Mouse (Mus musculus) spleen, postnatal 4 days (tissue): ENCODE measurements at regions not wholly inside any gene's neighbourhood (a gene's known extent, or its start where the extent isn't known, plus 50 kb on each side); places are given as distances from the start of the nearest gene placed in this dataset.

ENCODE experiments used
- DNase-seq, 2 experiments: peaks; one replicate each; pipeline ENCODE4 v3.0.0; 2022; ENCODE audit warnings: low spot score in 2 of 2

GRCm38 (mm10) chr17:85758581-85759098 lies 70.6 kb upstream of the Six2 start:
- DNase-seq, result no peak

- DNase-seq, result no peak
These were observed 69.6 kb upstream of the Six2 start for GRCm38 (mm10) chr17:85757647-85758046.

DNA sequence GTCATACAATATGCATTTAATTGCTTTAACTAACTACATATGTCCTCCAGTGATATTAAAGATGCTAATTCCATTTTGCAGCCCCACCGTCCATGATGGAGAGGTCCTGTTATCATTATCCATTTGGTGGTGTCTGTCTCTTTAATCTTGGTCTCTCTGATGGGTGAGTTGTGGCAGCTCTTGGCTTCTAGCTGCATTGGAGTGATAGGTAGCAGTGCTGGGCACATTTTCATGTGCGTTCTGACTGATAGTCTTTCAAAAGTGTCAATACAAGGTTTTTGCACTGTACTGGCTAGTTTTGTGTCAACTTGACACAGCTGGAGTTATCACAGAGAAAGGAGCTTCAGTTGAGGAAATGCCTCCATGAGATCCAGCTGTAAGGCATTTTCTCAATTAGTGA lies 67.5 kb upstream of the Six2 start:
- no peak for DNase-seq

DNA sequence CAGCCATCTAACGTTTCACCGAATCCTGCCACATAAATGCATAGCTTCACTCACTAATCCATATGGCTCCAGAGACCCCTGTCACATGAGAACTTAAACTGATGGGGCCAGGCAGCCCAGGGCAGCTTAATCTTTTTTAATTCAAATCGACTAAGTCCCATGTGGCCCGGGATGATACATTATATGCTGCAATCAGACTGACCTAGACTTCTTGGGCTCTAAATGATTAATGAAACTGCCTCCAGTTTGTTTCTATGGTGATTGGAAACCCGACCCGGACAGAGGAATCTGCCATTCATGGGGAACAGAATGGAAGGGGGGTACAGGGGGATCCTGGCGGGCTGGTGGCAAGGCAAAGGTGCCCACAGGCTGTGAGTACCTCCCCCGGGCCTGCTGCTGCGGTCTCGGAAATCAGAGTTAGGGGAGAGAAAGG lies 60.6 kb upstream of the Six2 start:
- no peak for DNase-seq

DNA sequence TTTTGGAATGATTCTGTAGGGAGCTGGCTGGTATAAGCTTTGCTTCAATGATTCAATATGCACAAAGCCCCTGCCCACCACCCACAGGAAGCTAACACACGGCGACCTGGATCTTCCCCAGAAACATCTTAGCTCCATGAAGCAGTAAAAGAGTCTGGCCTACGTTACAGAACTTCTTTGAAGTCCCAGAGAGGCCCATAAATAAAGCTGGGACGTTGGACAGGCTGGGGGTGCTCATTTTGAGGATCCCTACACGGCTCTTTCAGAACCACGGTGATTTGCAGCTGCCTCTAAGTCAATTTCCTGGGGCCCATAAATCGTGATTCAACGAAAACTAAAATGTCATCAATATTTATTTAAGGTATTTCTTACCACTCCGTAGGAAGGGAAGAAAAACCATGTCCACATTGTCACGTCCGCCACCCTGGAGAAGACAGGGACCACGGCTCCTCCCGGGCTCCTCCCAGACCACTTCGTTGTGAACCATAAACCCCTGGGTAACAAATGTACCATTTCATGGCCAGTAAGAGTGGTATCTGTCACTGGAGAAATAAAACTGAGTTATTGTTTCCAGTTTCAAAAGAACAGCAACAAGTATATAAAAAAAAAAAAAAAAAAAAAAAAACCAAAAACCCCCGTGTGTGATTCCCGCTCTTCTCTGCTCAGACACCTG lies 60.0 kb upstream of the Six2 start:
- no peak for DNase-seq
